Mouse (Mus musculus): Measurements from ENCODE around the gene Gm17622. TPM values are rescaled to one million over a fixed set of nuclear protein-coding genes. Genes with fewer than 3 reads are reported as not detected.
A peak's percentile ranks its signal among the peaks of the same experiment; 100 is the strongest.

Gene Gm17622
- polyA plus RNA-seq, 1 experiment from 2014 or later: not detected

- no peak for ATAC-seq (ENCODE audit: insufficient read depth)
- 26% methylated on average over 13 of the region's 13 CpGs for WGBS (ENCODE audit: insufficient replicate concordance)
- H3K36me3 ChIP-seq (replicated peaks): 0 out of 2 replicates have a peak, but pooled peaks cover 4% of the 10 kb centered on the region
Measured at GRCm38 (mm10) chr13:96510635-96511034, 20.1 kb downstream of the Gm17622 start.

GRCm38 (mm10) chr13:96511262-96511661, 20.7 kb downstream of the Gm17622 start:
- Histone ChIP-seq H3K4me2 (no peak overlapping the region), H3K27ac (replicated peaks) (no peak overlapping the region), H3K9ac (no peak overlapping the region), H3K4me3 (replicated peaks) (no peak overlapping the region), H3K27me3 (no peaks in the 10 kb centered on the region), H3K36me3 (replicated peaks) (0 out of 2 replicates have a peak, but pooled peaks cover 6% of the 10 kb centered on the region), H3K4me1 (replicated peaks) (peaks cover 7% of the 10 kb centered on the region; the same call in 1 of the 2 replicates), H3K9me3 (replicated peaks) (no peaks in the 10 kb centered on the region)
- ATAC-seq (ENCODE audit: insufficient read depth): no peak
- 33% methylated on average over 1 of the region's 1 CpGs for WGBS (ENCODE audit: insufficient replicate concordance)

More at GRCm38 (mm10) chr13:96510635-96511034, 20.1 kb downstream of the Gm17622 start:
- Histone ChIP-seq H3K4me2 (no peak overlapping the region), H3K27ac (replicated peaks) (no peak overlapping the region), H3K9ac (no peak overlapping the region), H3K4me3 (replicated peaks) (no peak overlapping the region), H3K4me1 (replicated peaks) (peaks cover 7% of the 10 kb centered on the region; the same call in 1 of the 2 replicates), H3K9me3 (replicated peaks) (no peaks in the 10 kb centered on the region), H3K27me3 (no peaks in the 10 kb centered on the region)

GRCm38 (mm10) chr13:96511893-96512292, 21.4 kb downstream of the Gm17622 start:
- ATAC-seq (ENCODE audit: insufficient read depth): no peak

GRCm38 (mm10) chr13:96514154-96514942, 23.8 kb downstream of the Gm17622 start:
- H3K27ac ChIP-seq (replicated peaks): no peak overlapping the region
- no peaks in the 10 kb centered on the region for H3K27me3 ChIP-seq
- no peak overlapping the region for H3K4me3 ChIP-seq (replicated peaks)
- H3K9ac ChIP-seq: no peak overlapping the region
- no peaks in the 10 kb centered on the region for H3K9me3 ChIP-seq (replicated peaks)
- H3K36me3 ChIP-seq (replicated peaks): 0 out of 2 replicates have a peak, but pooled peaks cover 6% of the 10 kb centered on the region
- H3K4me1 ChIP-seq (replicated peaks): peaks cover 9% of the 10 kb centered on the region; the same call in 1 of the 2 replicates
- WGBS (ENCODE audit: insufficient replicate concordance): 80% methylated on average over 5 of the region's 5 CpGs
- no peak for ATAC-seq (ENCODE audit: insufficient read depth)
- no peak overlapping the region for H3K4me2 ChIP-seq

More at GRCm38 (mm10) chr13:96511893-96512292, 21.4 kb downstream of the Gm17622 start:
- Histone ChIP-seq H3K9me3 (replicated peaks) (no peaks in the 10 kb centered on the region), H3K36me3 (replicated peaks) (0 out of 2 replicates have a peak, but pooled peaks cover 10% of the 10 kb centered on the region), H3K27me3 (no peaks in the 10 kb centered on the region), H3K27ac (replicated peaks) (no peak overlapping the region), H3K4me2 (no peak overlapping the region), H3K9ac (no peak overlapping the region), H3K4me3 (replicated peaks) (no peak overlapping the region), H3K4me1 (replicated peaks) (peaks cover 9% of the 10 kb centered on the region; the same call in 1 of the 2 replicates)
- WGBS (ENCODE audit: insufficient replicate concordance): 39% methylated on average over 5 of the region's 5 CpGs

DNA sequence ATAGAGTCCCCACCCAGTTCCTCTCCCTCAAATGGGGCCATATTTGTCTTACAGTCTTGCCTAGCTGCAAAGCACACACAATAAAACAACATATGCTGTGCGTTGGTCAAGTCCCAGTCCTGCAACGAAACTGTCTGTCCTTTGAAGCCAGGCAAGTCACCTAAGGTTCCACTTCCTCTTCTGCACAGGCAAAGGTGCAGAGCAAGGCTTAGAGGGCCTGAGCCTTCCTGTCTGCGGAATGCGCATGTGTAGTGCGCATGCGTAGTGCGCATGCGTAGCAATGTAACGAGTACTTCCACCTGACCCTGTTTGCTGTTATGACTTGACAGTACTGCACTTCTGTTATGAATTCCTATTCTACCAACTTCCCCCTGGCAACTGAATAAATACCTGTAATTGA, 25.7 kb downstream of the Gm17622 start:
- Histone ChIP-seq H3K27me3 (no peaks in the 10 kb centered on the region), H3K27ac (replicated peaks) (no peak overlapping the region), H3K4me2 (no peak overlapping the region), H3K9ac (no peak overlapping the region), H3K4me1 (replicated peaks) (0 out of 2 replicates have a peak, but pooled peaks cover 5% of the 10 kb centered on the region), H3K4me3 (replicated peaks) (no peak overlapping the region), H3K9me3 (replicated peaks) (no peaks in the 10 kb centered on the region), H3K36me3 (replicated peaks) (0 out of 2 replicates have a peak, but pooled peaks cover 6% of the 10 kb centered on the region)
- ATAC-seq (ENCODE audit: insufficient read depth): no peak
- 86% methylated on average over 9 of the region's 9 CpGs for WGBS (ENCODE audit: insufficient replicate concordance)

- Histone ChIP-seq H3K4me2 (no peak overlapping the region), H3K27me3 (no peaks in the 10 kb centered on the region), H3K36me3 (replicated peaks) (0 out of 2 replicates have a peak, but pooled peaks cover 6% of the 10 kb centered on the region), H3K9ac (no peak overlapping the region), H3K9me3 (replicated peaks) (no peaks in the 10 kb centered on the region), H3K27ac (replicated peaks) (no peak overlapping the region), H3K4me1 (replicated peaks) (0 out of 2 replicates have a peak, but pooled peaks cover 3% of the 10 kb centered on the region), H3K4me3 (replicated peaks) (no peak overlapping the region)
- no peak for ATAC-seq (ENCODE audit: insufficient read depth)
- 80% methylated on average over 2 of the region's 2 CpGs for WGBS (ENCODE audit: insufficient replicate concordance)
Measured at GRCm38 (mm10) chr13:96517335-96517734, 26.8 kb downstream of the Gm17622 start.

GRCm38 (mm10) chr13:96521294-96521693, 30.8 kb downstream of the Gm17622 start:
- Histone ChIP-seq H3K4me2 (no peak overlapping the region), H3K9ac (no peak overlapping the region), H3K36me3 (replicated peaks) (0 out of 2 replicates have a peak, but pooled peaks cover 3% of the 10 kb centered on the region), H3K4me3 (replicated peaks) (no peak overlapping the region), H3K27me3 (no peaks in the 10 kb centered on the region), H3K27ac (replicated peaks) (no peak overlapping the region), H3K9me3 (replicated peaks) (no peaks in the 10 kb centered on the region), H3K4me1 (replicated peaks) (0 out of 2 replicates have a peak, but pooled peaks cover 2% of the 10 kb centered on the region)
- ATAC-seq (ENCODE audit: insufficient read depth): no peak
- 68% methylated on average over 3 of the region's 3 CpGs for WGBS (ENCODE audit: insufficient replicate concordance)

DNA sequence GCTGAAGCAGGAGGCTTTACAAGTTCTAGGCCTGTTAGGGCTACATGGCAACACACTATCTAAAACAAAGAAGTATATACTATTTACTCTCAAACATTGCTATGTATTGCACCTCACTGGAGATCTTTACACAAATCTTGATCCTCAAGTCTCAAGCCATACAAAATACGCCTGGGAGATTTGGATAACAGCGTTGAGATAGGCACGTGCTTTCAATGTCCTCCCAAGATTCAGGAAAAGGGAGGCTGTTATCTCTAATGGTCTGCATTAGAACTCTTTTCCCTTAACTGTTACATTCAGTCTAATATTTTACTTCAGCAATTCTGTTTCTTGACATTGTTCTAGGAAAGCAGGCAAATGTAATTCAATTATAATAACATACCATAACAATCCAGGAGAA, 36.5 kb downstream of the Gm17622 start:
- Histone ChIP-seq H3K9ac (no peak overlapping the region), H3K4me1 (replicated peaks) (peaks cover 14% of the 10 kb centered on the region), H3K4me3 (replicated peaks) (no peak overlapping the region), H3K27ac (replicated peaks) (no peak overlapping the region), H3K9me3 (replicated peaks) (no peaks in the 10 kb centered on the region), H3K4me2 (no peak overlapping the region), H3K27me3 (no peaks in the 10 kb centered on the region), H3K36me3 (replicated peaks) (no peaks in the 10 kb centered on the region)
- peak; percentile 28; the same call in 1 of the 2 replicates for ATAC-seq (ENCODE audit: insufficient read depth)
- 18% methylated on average over 3 of the region's 3 CpGs for WGBS (ENCODE audit: insufficient replicate concordance)

GRCm38 (mm10) chr13:96527856-96528255, 37.3 kb downstream of the Gm17622 start:
- no peak overlapping the region for H3K4me2 ChIP-seq

DNA sequence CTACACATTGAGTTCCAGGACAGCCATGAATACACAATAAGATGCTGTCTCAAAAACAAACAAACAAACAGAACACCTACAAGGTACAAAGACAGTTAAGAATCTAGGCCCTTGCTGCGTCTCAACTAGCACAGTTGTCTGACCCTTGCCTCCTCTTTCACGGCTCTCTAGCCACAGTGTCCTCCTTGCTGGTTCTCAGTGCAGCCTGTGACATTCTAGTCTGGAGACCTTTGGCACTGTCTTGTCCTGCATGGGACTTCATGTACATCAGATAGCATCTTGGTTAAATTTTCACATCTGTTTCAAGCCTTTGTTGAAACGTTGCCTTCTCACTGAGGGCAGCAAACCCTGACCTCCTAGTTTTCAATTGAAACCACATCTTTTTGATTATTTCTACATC, 38.2 kb downstream of the Gm17622 start:
- H3K4me3 ChIP-seq (replicated peaks): no peak overlapping the region
- WGBS (ENCODE audit: insufficient replicate concordance): 81% methylated on average over 3 of the region's 3 CpGs
- H3K9ac ChIP-seq: no peak overlapping the region
- ATAC-seq (ENCODE audit: insufficient read depth): no peak
- no peaks in the 10 kb centered on the region for H3K27me3 ChIP-seq
- H3K4me1 ChIP-seq (replicated peaks): peaks cover 14% of the 10 kb centered on the region
- H3K9me3 ChIP-seq (replicated peaks): no peaks in the 10 kb centered on the region
- no peak overlapping the region for H3K4me2 ChIP-seq
- no peak overlapping the region for H3K27ac ChIP-seq (replicated peaks)
- no peaks in the 10 kb centered on the region for H3K36me3 ChIP-seq (replicated peaks)

More at GRCm38 (mm10) chr13:96527856-96528255, 37.3 kb downstream of the Gm17622 start:
- ATAC-seq (ENCODE audit: insufficient read depth): no peak
- Histone ChIP-seq H3K4me1 (replicated peaks) (peaks cover 14% of the 10 kb centered on the region), H3K36me3 (replicated peaks) (no peaks in the 10 kb centered on the region), H3K27ac (replicated peaks) (no peak overlapping the region), H3K9me3 (replicated peaks) (no peaks in the 10 kb centered on the region), H3K9ac (no peak overlapping the region), H3K4me3 (replicated peaks) (no peak overlapping the region), H3K27me3 (no peaks in the 10 kb centered on the region)
- 67% methylated on average over 11 of the region's 11 CpGs for WGBS (ENCODE audit: insufficient replicate concordance)

- 56% methylated on average over 3 of the region's 3 CpGs for WGBS (ENCODE audit: insufficient replicate concordance)
- H3K27me3 ChIP-seq: no peaks in the 10 kb centered on the region
- no peaks in the 10 kb centered on the region for H3K36me3 ChIP-seq (replicated peaks)
- H3K4me3 ChIP-seq (replicated peaks): no peak overlapping the region
- ATAC-seq (ENCODE audit: insufficient read depth): no peak
- H3K9me3 ChIP-seq (replicated peaks): no peaks in the 10 kb centered on the region
- no peak overlapping the region for H3K9ac ChIP-seq
- H3K4me1 ChIP-seq (replicated peaks): peaks cover 14% of the 10 kb centered on the region
- H3K27ac ChIP-seq (replicated peaks): no peak overlapping the region
- H3K4me2 ChIP-seq: no peak overlapping the region
Measured at GRCm38 (mm10) chr13:96529542-96529941, 39.0 kb downstream of the Gm17622 start.

All from liver, embryonic 15.5 days (tissue).